Mouse (Mus musculus): ENCODE data around the gene Fam229b. TPM values are rescaled to one million over a fixed set of nuclear protein-coding genes. Genes with fewer than 3 reads are reported as not detected.

The Fam229b gene
- polyA plus RNA-seq, 1 experiment from 2014 or later: 4.1 TPM

DNA sequence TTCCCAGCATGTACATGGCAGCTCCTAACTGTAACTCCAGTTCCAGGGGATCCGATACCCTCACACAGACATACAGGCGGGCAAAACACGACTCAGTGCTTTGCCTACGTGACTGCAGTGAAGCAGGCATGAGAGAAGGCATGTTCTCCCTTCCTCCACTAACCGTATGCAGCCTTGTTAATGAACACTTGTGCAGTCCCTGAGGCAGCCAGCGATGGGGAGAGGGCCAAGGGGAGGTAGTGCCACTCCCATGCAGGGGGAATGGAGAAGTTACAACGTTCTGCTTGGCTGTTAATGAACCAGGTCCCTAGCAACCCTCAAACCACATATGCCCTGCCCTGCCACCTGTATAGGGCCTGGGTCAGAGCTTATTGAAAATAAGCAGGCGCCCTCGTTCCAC lies 35.9 kb upstream of the Fam229b start:
- WGBS: 52% methylated on average over 9 of the region's 9 CpGs
- peaks cover 5% of the 10 kb centered on the region; the same call in 1 of the 2 replicates for H3K4me1 ChIP-seq (replicated peaks; ENCODE audit: control insufficient read depth, insufficient read depth, low read length)
- H3K9ac ChIP-seq (ENCODE audit: low read depth, low read length): no peak overlapping the region
- H3K27me3 ChIP-seq (replicated peaks; ENCODE audit: control insufficient read depth, insufficient read depth, low read length): no peaks in the 10 kb centered on the region; the same call in 1 of the 2 replicates
- no peak overlapping the region for H3K27ac ChIP-seq (ENCODE audit: low read depth, low read length)
- no peak overlapping the region; the same call in 1 of the 2 replicates for H3K4me2 ChIP-seq
- H3K4me3 ChIP-seq (ENCODE audit: low read depth, low read length): no peak overlapping the region
- H3K9me3 ChIP-seq (ENCODE audit: control insufficient read depth, low read length): no peaks in the 10 kb centered on the region
- no peaks in the 10 kb centered on the region for H3K36me3 ChIP-seq (ENCODE audit: control insufficient read depth, insufficient read depth, low read length)
- ATAC-seq (replicated peaks; ENCODE audit: low FRiP score) (no peak), DNase-seq (ENCODE audit: low spot score) (no peak)

DNA sequence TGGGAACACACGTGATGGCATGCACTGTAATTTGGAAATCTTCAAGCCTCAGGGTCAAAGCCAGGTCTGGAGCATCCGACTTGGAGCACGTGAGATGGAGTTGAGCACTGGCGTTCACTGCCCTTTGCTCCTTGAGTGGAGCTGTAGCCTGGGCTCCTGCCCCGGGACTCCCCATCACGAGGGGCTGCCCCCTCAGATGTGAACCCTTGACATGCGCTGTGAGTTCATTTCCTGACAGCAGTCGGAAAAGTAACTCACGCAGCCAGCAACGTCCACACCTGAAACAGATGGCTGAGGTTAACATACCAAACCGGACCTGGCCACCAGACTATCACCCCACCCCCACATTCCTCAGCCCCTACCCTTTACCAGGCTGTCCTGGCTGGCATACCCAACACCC lies 33.9 kb upstream of the Fam229b start:
- no peak overlapping the region for H3K4me3 ChIP-seq (ENCODE audit: low read depth, low read length)
- H3K36me3 ChIP-seq (ENCODE audit: control insufficient read depth, insufficient read depth, low read length): no peaks in the 10 kb centered on the region
- H3K9ac ChIP-seq (ENCODE audit: low read depth, low read length): no peak overlapping the region
- peaks cover 5% of the 10 kb centered on the region; the same call in 1 of the 2 replicates for H3K4me1 ChIP-seq (replicated peaks; ENCODE audit: control insufficient read depth, insufficient read depth, low read length)
- DNase-seq (ENCODE audit: low spot score) (no peak), ATAC-seq (replicated peaks; ENCODE audit: low FRiP score) (no peak)
- no peak overlapping the region for H3K27ac ChIP-seq (ENCODE audit: low read depth, low read length)
- H3K27me3 ChIP-seq (replicated peaks; ENCODE audit: control insufficient read depth, insufficient read depth, low read length): no peaks in the 10 kb centered on the region; the same call in 1 of the 2 replicates
- 74% methylated on average over 11 of the region's 11 CpGs for WGBS
- no peaks in the 10 kb centered on the region for H3K9me3 ChIP-seq (ENCODE audit: control insufficient read depth, low read length)
- H3K4me2 ChIP-seq: no peak overlapping the region

DNA sequence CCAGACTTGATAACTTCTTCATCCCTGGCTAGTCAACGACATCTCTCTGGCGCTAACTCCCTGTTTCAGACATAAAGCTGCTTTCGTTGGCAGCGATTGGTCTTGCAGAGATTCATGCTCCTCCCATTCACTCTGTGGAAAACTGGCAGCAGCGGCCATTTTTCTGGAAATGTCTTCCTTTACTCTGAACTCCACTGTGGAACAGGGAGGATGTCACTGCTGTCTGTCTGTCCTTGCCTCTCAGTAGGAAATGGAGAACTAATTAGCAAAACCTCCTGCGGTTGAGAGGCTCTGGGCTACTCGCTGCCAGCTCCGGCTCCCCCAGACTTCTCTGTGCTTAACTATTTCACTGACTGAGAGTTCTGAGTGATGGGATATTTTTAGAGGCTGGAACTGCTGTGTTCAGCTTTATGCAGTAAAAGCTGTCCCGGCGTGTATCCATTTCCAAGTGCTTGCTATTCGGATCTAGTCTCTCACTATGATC lies 32.0 kb upstream of the Fam229b start:
- WGBS: 32% methylated on average over 11 of the region's 11 CpGs
- no peak overlapping the region for H3K27ac ChIP-seq (ENCODE audit: low read depth, low read length)
- 0 out of 2 replicates have a peak overlapping the region, but pooled peaks have one; percentile 4 for H3K4me2 ChIP-seq

DNA sequence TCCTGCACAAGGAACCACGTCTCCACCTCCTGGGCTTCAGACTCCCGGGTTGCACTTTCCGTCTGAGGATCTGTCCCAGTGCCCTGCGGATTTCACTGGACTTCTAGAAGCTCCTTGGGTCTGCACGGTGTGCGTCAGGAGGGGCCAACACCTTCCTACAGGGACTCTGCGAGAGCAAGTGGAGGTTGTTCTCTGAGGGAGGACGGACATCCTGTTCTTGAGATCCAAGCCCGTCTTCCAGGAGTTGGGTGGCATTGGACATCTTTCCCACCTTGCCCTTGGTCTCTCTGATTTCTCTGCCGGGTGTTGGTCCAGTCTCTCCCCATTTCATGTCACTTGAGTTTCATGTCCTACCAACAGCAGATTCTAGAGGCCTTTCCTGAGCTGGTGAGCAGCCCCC lies 30.0 kb upstream of the Fam229b start, which contains the start of gene Ccn6:
TSS of gene Ccn6 (minus strand) at position 101 of the 400 bp plus-strand sequence.
- no peaks in the 10 kb centered on the region for H3K4me1 ChIP-seq (replicated peaks; ENCODE audit: control insufficient read depth, insufficient read depth, low read length)
- H3K27me3 ChIP-seq (replicated peaks; ENCODE audit: control insufficient read depth, insufficient read depth, low read length): no peaks in the 10 kb centered on the region; the same call in 1 of the 2 replicates
- no peak for DNase-seq (ENCODE audit: low spot score)
- no peak for ATAC-seq (replicated peaks; ENCODE audit: low FRiP score)
- H3K27ac ChIP-seq (ENCODE audit: low read depth, low read length): no peak within 1 kb of the TSS
- WGBS: 85% methylated on average over 10 of the region's 10 CpGs
- H3K9ac ChIP-seq (ENCODE audit: low read depth, low read length): no peak within 1 kb of the TSS
- no peaks in the 10 kb centered on the region for H3K36me3 ChIP-seq (ENCODE audit: control insufficient read depth, insufficient read depth, low read length)
- H3K9me3 ChIP-seq (ENCODE audit: control insufficient read depth, low read length): no peaks in the 10 kb centered on the region
- H3K4me2 ChIP-seq: peak within 1 kb of the TSS; percentile 24
- H3K4me3 ChIP-seq (ENCODE audit: low read depth, low read length): no peak within 1 kb of the TSS

More for the DNA sequence above, 32.0 kb upstream of the Fam229b start:
- Histone ChIP-seq H3K4me3 (ENCODE audit: low read depth, low read length) (no peak overlapping the region), H3K27me3 (replicated peaks; ENCODE audit: control insufficient read depth, insufficient read depth, low read length) (no peaks in the 10 kb centered on the region; the same call in 1 of the 2 replicates), H3K9me3 (ENCODE audit: control insufficient read depth, low read length) (no peaks in the 10 kb centered on the region), H3K9ac (ENCODE audit: low read depth, low read length) (no peak overlapping the region), H3K36me3 (ENCODE audit: control insufficient read depth, insufficient read depth, low read length) (no peaks in the 10 kb centered on the region), H3K4me1 (replicated peaks; ENCODE audit: control insufficient read depth, insufficient read depth, low read length) (no peaks in the 10 kb centered on the region)
- no peak for DNase-seq (ENCODE audit: low spot score)
- no peak for ATAC-seq (replicated peaks; ENCODE audit: low FRiP score)

DNA sequence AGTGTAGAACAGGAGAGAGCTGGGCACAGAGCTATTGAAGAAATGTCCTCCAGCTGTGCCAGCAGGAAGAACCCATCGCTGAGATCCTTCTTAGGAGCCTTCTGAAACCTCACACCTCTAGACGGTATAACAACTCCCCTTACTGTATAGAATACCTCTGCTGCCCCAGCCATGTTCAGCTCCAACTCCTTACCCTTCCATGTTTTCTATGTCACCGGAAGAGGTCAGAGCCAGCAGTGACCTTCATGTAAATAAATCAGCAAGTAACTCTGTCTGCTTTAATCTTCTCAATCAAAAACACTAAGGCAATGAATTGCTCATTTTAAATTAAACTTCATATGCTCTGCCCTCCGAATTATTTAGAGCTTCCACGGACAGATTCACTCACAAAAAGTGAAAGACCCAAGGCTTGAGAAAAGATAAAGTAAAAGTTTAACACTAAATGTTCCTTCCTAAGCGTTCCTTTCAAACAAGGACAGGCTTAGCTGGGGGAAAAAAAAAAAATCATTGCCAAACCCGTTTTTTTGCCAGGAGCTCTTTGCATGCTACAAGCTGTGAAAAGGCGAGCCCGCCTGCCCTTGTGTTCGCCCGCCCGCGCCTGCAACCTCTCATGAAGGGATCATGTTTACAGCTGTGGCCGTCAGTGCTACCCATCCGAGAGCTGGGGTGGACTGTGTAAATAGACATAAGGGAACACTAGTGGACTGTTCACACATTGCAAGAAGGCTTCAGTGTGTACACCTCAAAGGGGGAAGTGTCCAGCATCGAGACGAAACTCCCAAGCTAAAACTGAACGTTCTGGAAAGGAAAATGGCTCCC lies 29.2 kb upstream of the Fam229b start:
- H3K9ac ChIP-seq (ENCODE audit: low read depth, low read length): no peak overlapping the region
- ATAC-seq (replicated peaks; ENCODE audit: low FRiP score) (no peak), DNase-seq (ENCODE audit: low spot score) (no peak)
- no peaks in the 10 kb centered on the region for H3K9me3 ChIP-seq (ENCODE audit: control insufficient read depth, low read length)
- no peaks in the 10 kb centered on the region; the same call in 1 of the 2 replicates for H3K27me3 ChIP-seq (replicated peaks; ENCODE audit: control insufficient read depth, insufficient read depth, low read length)
- H3K36me3 ChIP-seq (ENCODE audit: control insufficient read depth, insufficient read depth, low read length): no peaks in the 10 kb centered on the region
- no peak overlapping the region for H3K27ac ChIP-seq (ENCODE audit: low read depth, low read length)
- 51% methylated on average over 18 of the region's 18 CpGs for WGBS
- no peak overlapping the region for H3K4me3 ChIP-seq (ENCODE audit: low read depth, low read length)
- H3K4me2 ChIP-seq: peak overlapping the region; percentile 24
- no peaks in the 10 kb centered on the region for H3K4me1 ChIP-seq (replicated peaks; ENCODE audit: control insufficient read depth, insufficient read depth, low read length)

DNA sequence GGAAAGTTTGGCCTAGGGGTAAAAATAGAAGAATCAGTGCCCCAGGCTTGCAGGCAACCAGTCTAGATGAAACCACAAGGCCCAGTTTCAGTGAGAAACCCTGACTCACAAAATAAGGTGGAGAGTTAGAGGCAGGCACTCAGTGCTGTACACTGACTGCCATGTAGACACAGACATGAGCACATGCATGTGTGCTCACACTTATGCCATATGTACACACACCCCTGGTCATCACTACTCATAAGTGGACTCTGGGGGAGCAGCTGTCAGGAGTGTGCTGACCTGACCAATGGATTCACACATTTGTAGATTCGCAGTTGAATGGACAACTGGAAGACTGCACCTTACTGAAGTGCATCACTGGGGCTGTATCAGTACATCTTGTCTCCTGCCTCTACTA lies 27.7 kb upstream of the Fam229b start:
- H3K9me3 ChIP-seq (ENCODE audit: control insufficient read depth, low read length): no peaks in the 10 kb centered on the region
- WGBS: 75% methylated on average over 1 of the region's 1 CpGs
- no peak overlapping the region for H3K4me3 ChIP-seq (ENCODE audit: low read depth, low read length)
- H3K27ac ChIP-seq (ENCODE audit: low read depth, low read length): no peak overlapping the region
- no peaks in the 10 kb centered on the region for H3K36me3 ChIP-seq (ENCODE audit: control insufficient read depth, insufficient read depth, low read length)
- H3K4me2 ChIP-seq: no peak overlapping the region
- no peaks in the 10 kb centered on the region; the same call in 1 of the 2 replicates for H3K27me3 ChIP-seq (replicated peaks; ENCODE audit: control insufficient read depth, insufficient read depth, low read length)
- H3K9ac ChIP-seq (ENCODE audit: low read depth, low read length): no peak overlapping the region
- DNase-seq (ENCODE audit: low spot score): no peak
- H3K4me1 ChIP-seq (replicated peaks; ENCODE audit: control insufficient read depth, insufficient read depth, low read length): no peaks in the 10 kb centered on the region
- no peak for ATAC-seq (replicated peaks; ENCODE audit: low FRiP score)

DNA sequence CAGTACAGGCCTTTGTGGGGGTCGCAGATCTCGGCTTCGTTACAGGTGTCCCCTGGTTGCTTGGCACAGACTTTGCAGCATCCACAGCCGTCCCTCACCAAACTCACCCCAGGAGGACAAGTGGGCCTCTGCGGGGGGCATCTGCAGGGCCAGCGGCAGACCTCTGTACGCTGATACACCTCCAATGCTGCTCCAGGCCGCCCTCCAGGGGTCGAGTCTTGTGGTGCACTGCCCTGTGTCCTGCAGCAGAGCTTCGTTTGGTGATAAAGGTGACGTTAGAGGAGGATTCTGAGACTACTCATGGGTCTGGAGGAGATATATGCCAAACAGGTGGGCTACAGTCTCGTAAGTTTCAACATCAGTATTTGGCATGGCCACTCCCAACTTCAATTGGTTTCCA lies 24.6 kb upstream of the Fam229b start:
- 54% methylated on average over 12 of the region's 12 CpGs for WGBS
- no peak overlapping the region for H3K27ac ChIP-seq (ENCODE audit: low read depth, low read length)
- H3K27me3 ChIP-seq (replicated peaks; ENCODE audit: control insufficient read depth, insufficient read depth, low read length): no peaks in the 10 kb centered on the region
- H3K4me3 ChIP-seq (ENCODE audit: low read depth, low read length): no peak overlapping the region
- no peaks in the 10 kb centered on the region for H3K9me3 ChIP-seq (ENCODE audit: control insufficient read depth, low read length)
- no peaks in the 10 kb centered on the region for H3K36me3 ChIP-seq (ENCODE audit: control insufficient read depth, insufficient read depth, low read length)
- H3K4me2 ChIP-seq: no peak overlapping the region
- DNase-seq (ENCODE audit: low spot score) (no peak), ATAC-seq (replicated peaks; ENCODE audit: low FRiP score) (0 out of 2 replicates have a peak, but pooled peaks have one; percentile 43)
- H3K9ac ChIP-seq (ENCODE audit: low read depth, low read length): no peak overlapping the region
- no peaks in the 10 kb centered on the region for H3K4me1 ChIP-seq (replicated peaks; ENCODE audit: control insufficient read depth, insufficient read depth, low read length)

DNA sequence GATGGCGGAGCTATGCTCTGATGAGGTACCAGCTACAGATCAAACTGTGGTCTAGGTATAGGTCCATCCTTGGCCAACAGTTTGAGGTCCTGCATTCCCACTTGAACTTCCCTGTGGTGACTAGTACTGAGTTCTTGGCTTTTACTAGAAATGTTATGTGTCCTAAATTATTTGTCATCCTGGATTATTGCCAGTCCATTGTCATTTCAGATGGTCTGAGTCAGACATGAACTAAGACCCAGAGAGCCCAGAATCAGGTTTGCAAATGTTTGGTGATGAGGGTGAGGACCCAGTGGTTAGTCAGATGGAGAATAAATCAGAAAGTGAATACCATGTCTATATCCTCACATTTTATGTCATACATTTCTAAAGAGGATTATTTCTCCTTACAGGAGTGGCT lies 23.6 kb upstream of the Fam229b start:
- 76% methylated on average over 1 of the region's 1 CpGs for WGBS
- Histone ChIP-seq H3K27me3 (replicated peaks; ENCODE audit: control insufficient read depth, insufficient read depth, low read length) (no peaks in the 10 kb centered on the region), H3K36me3 (ENCODE audit: control insufficient read depth, insufficient read depth, low read length) (no peaks in the 10 kb centered on the region), H3K4me1 (replicated peaks; ENCODE audit: control insufficient read depth, insufficient read depth, low read length) (no peaks in the 10 kb centered on the region), H3K27ac (ENCODE audit: low read depth, low read length) (no peak overlapping the region), H3K4me2 (no peak overlapping the region), H3K9me3 (ENCODE audit: control insufficient read depth, low read length) (no peaks in the 10 kb centered on the region), H3K4me3 (ENCODE audit: low read depth, low read length) (no peak overlapping the region), H3K9ac (ENCODE audit: low read depth, low read length) (no peak overlapping the region)
- DNase-seq (ENCODE audit: low spot score): no peak
- ATAC-seq (replicated peaks; ENCODE audit: low FRiP score): no peak
